ENCODE assay signal across 22 mouse cellular contexts in genomic region chr19:53164645-53165044, GRCm38 (mm10). TPM values are rescaled to one million over a fixed set of nuclear protein-coding genes. Genes with fewer than 3 reads are reported as not detected.
DNase-seq lines count a peak whose midpoint lies in the region; ATAC-seq and TF ChIP-seq lines count a peak whose summit lies in the region.
"Had no signal": no experiment of that assay in that cellular context is flagged by ENCODE, and none has a peak within 500 bp of the region (broad histone marks: within the 10 kb centered on the region; RNA-seq: fewer than 3 reads in every experiment).

No protein-coding gene starts in this region.

- ATAC-seq in heart, embryonic 16.5 days (replicated peaks; ENCODE audit: extremely low read depth, insufficient read depth, low FRiP score): 0 out of 2 replicates have a peak, but pooled peaks have one; percentile 14
- ATAC-seq in lung, postnatal 0 days: no peak; the same call in 1 of the 2 replicates
- ATAC-seq: midbrain, embryonic 16.5 days had no signal

- H3K9ac ChIP-seq in heart, embryonic 16.5 days (ENCODE audit: low read length): no peak overlapping the region
- no peak overlapping the region for H3K9ac ChIP-seq in lung, postnatal 0 days (replicated peaks; ENCODE audit: low read depth)
- H3K9ac ChIP-seq: embryonic facial prominence, embryonic 15.5 days; kidney, embryonic 15.5 days; limb, embryonic 15.5 days had no signal

- 52% methylated on average over 7 of the region's 7 CpGs for WGBS in heart, embryonic 16.5 days
- WGBS in lung, postnatal 0 days: 50% methylated on average over 7 of the region's 7 CpGs

- no peaks in the 10 kb centered on the region for H3K27me3 ChIP-seq in heart, embryonic 16.5 days (ENCODE audit: control insufficient read depth, insufficient read depth, low read length)
- no peaks in the 10 kb centered on the region for H3K27me3 ChIP-seq in lung, postnatal 0 days (replicated peaks; ENCODE audit: insufficient read depth, low read length)
- H3K27me3 ChIP-seq: embryonic facial prominence, embryonic 15.5 days; kidney, embryonic 15.5 days; limb, embryonic 15.5 days had no signal

- H3K9me3 ChIP-seq in heart, embryonic 16.5 days (replicated peaks; ENCODE audit: control insufficient read depth, low read length): no peaks in the 10 kb centered on the region
- no peaks in the 10 kb centered on the region for H3K9me3 ChIP-seq in lung, postnatal 0 days (ENCODE audit: low read length)
- H3K9me3 ChIP-seq: embryonic facial prominence, embryonic 15.5 days; hindbrain, embryonic 10.5 days; kidney, embryonic 15.5 days; limb, embryonic 15.5 days; midbrain, embryonic 10.5 days had no signal

- peaks cover 40% of the 10 kb centered on the region for H3K4me1 ChIP-seq in heart, embryonic 16.5 days (ENCODE audit: control insufficient read depth, insufficient read depth, low read length)
- H3K4me1 ChIP-seq in lung, postnatal 0 days (ENCODE audit: insufficient read depth, low read depth, low read length): 0 out of 2 replicates have a peak, but pooled peaks cover 3% of the 10 kb centered on the region

- peak overlapping the region; percentile 15 for H3K27ac ChIP-seq in heart, embryonic 16.5 days (ENCODE audit: low read length)
- H3K27ac ChIP-seq in lung, postnatal 0 days (ENCODE audit: low read length): no peak overlapping the region
- H3K27ac ChIP-seq: embryonic facial prominence, embryonic 15.5 days; hindbrain, embryonic 10.5 days; kidney, embryonic 15.5 days; limb, embryonic 15.5 days; midbrain, embryonic 10.5 days; stomach, postnatal 0 days had no signal

- DNase-seq in heart, adult 11 months: peak; percentile 84
- no peak for DNase-seq in heart, postnatal 4 days
- DNase-seq in heart, postnatal 25 days (ENCODE audit: low spot score): no peak
- DNase-seq in lung, postnatal 0 days (ENCODE audit: low spot score): peak; percentile 11
- DNase-seq in lung, postnatal 25 days (ENCODE audit: low spot score): no peak
- no peak for DNase-seq in right cerebral cortex, postnatal 25 days
- DNase-seq: adrenal gland, adult 8-10 months; gastrocnemius, postnatal 36 days; kidney, adult 11 months; kidney, postnatal 36 days; right cerebral cortex, adult 18-20 months; thymus, adult 2 months; thymus, postnatal 4 days had no signal

- TF ChIP-seq EP300 in lung, postnatal 0 days (IDR thresholded peaks at IDR 0.05): no peak

- no peak for TF ChIP-seq CTCF in lung, postnatal 0 days (IDR thresholded peaks at IDR 0.05)

- intact Hi-C loops in heart, postnatal 25 days (cut with DNase I): no loop called here

- peaks cover 2% of the 10 kb centered on the region; the same call in 1 of the 2 replicates for H3K36me3 ChIP-seq in heart, embryonic 16.5 days (ENCODE audit: control insufficient read depth, insufficient read depth)
- no peaks in the 10 kb centered on the region for H3K36me3 ChIP-seq in lung, postnatal 0 days (ENCODE audit: insufficient read depth, low read length)
- H3K36me3 ChIP-seq: embryonic facial prominence, embryonic 15.5 days; hindbrain, embryonic 10.5 days; kidney, embryonic 15.5 days; limb, embryonic 15.5 days; midbrain, embryonic 10.5 days had no signal

- no peak overlapping the region for H3K4me3 ChIP-seq in heart, embryonic 16.5 days (ENCODE audit: low read length)
- H3K4me3 ChIP-seq in lung, postnatal 0 days (ENCODE audit: low read depth, low read length): no peak overlapping the region
- H3K4me3 ChIP-seq: embryonic facial prominence, embryonic 15.5 days; hindbrain, embryonic 10.5 days; kidney, embryonic 15.5 days; limb, embryonic 15.5 days; midbrain, embryonic 10.5 days; myocyte had no signal

- H3K4me2 ChIP-seq in heart, embryonic 16.5 days (ENCODE audit: low read depth, low read length): no peak overlapping the region
- no peak overlapping the region for H3K4me2 ChIP-seq in lung, postnatal 0 days (replicated peaks; ENCODE audit: low read depth, low read length)
- H3K4me2 ChIP-seq: embryonic facial prominence, embryonic 15.5 days; kidney, embryonic 15.5 days; limb, embryonic 15.5 days had no signal

RNA-seq across cellular contexts. Expression of gene Add3, which starts 24.4 kb away (rescaled TPM):
- 100 to 1,000 TPM in 1 of 2 experiments, 10 to 100 TPM in 1; 99.0 to 102 TPM for total RNA-seq in heart, postnatal 4 days (2021)
- 107 and 109 TPM in 2 replicates for polyA plus RNA-seq in heart, embryonic 16.5 days (2015; fragmentation: Nextera tagmentation; extraction: Ambion mirVana)
- total RNA-seq in heart, postnatal 25 days (2021): 10 to 100 TPM; 50.2 to 53.3 TPM
- 92.9 and 100 TPM in 2 replicates for polyA plus RNA-seq in lung, postnatal 0 days (2015; fragmentation: Nextera tagmentation; extraction: Ambion mirVana)

Comparison
In these comparisons a context has a peak if more than half of its experiments do, and no peak if none do; other contexts are left out.
1. DNase-seq: peak in heart, adult 11 months (single experiment) and lung, postnatal 0 days (single experiment); none in heart, postnatal 4 days (single experiment), heart, postnatal 25 days (single experiment), lung, postnatal 25 days (single experiment) and right cerebral cortex, postnatal 25 days (single experiment).